Mouse (Mus musculus) ES-Bruce4 (cell line): ENCODE data around the gene Sapcd1. TPM values are rescaled to one million over a fixed set of nuclear protein-coding genes. Genes with fewer than 3 reads are reported as not detected.

Experiments
- H3K27ac ChIP-seq: 2 replicates; pipeline ENCODE4 v1.5.1; 2012; ENCODE audit warnings: low read length, inconsistent platforms; ENCODE audit not compliant: insufficient read depth
- H3K27me3 ChIP-seq: 2 replicates; pipeline ENCODE4 v1.6.1; 2012; ENCODE audit warnings: mild to moderate bottlenecking, low read length, inconsistent platforms; ENCODE audit not compliant: control insufficient read depth, poor library complexity, insufficient read depth, severe bottlenecking
- H3K36me3 ChIP-seq: 2 replicates; pipeline ENCODE4 v1.6.1; 2012; ENCODE audit warnings: inconsistent platforms, mild to moderate bottlenecking, low read length, moderate library complexity; ENCODE audit not compliant: control insufficient read depth, poor library complexity, insufficient read depth, severe bottlenecking
- H3K4me1 ChIP-seq: one replicate; pipeline ENCODE4 v1.8.1; 2011; ENCODE audit warnings: low read length; ENCODE audit not compliant: control insufficient read depth, insufficient read depth
- H3K4me3 ChIP-seq: 2 replicates; pipeline ENCODE4 v1.5.1; 2011; ENCODE audit warnings: low read depth, mild to moderate bottlenecking, low read length
- H3K9ac ChIP-seq: 2 replicates; pipeline ENCODE4 v1.6.1; 2012; ENCODE audit warnings: low read depth, mild to moderate bottlenecking, inconsistent platforms; ENCODE audit not compliant: poor library complexity, severe bottlenecking
- H3K9me3 ChIP-seq: replicated peaks from 2 replicates; pipeline ENCODE4 v1.6.1; 2012; ENCODE audit warnings: mild to moderate bottlenecking, low read length, inconsistent platforms; ENCODE audit not compliant: control insufficient read depth, poor library complexity, insufficient read depth, severe bottlenecking
- CTCF ChIP-seq: IDR thresholded peaks from one replicate; pipeline ENCODE4 v1.8.1; 2011; ENCODE audit warnings: low read depth, low read length
- EP300 ChIP-seq: IDR thresholded peaks from 2 replicates; pipeline ENCODE4 v1.6.1; 2011; ENCODE audit warnings: low read depth, low read length; ENCODE audit not compliant: insufficient read depth
- POLR2A ChIP-seq: IDR thresholded peaks from one replicate; pipeline ENCODE4 v1.8.1; 2011; ENCODE audit warnings: low read length; ENCODE audit not compliant: insufficient read depth
- polyA plus RNA-seq: library from polyadenylated mRNA; stranded (reverse); fragments of >200 nt; gene quantifications from 2 replicates; pipeline ENCODE4 v1.2.4, GENCODE M21; 2011; ENCODE audit warnings: low read depth; ENCODE audit not compliant: missing spikeins, insufficient read depth, insufficient read length

Sapcd1 gene
- polyA plus RNA-seq, 1 experiment = 1.7 TPM

DNA sequence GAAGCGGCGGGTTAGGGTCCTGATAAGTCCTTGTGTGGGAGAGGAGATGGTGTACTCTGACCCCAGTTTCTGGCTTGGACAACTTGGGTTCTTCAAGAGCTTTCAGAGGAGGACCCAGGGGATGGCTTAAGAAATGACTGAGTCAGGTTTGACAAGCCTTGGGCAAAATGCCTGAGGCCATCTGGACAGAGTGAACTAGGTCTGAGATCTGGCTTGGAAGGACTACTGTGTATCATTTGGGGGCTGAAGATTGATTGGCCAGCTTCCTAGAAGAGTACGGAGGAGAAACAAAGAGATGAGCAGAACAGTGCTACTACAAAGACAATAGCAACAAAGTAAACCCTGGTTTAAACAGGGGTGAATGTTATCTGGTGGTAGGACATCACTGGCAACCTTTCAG is 35.6 kb upstream of the Sapcd1 start:
- Histone ChIP-seq H3K4me3 (no peak overlapping the region), H3K27me3 (no peaks in the 10 kb centered on the region), H3K4me1 (peaks cover 6% of the 10 kb centered on the region), H3K36me3 (0 out of 2 replicates have a peak, but pooled peaks cover under 1% of the 10 kb centered on the region), H3K9ac (no peak overlapping the region), H3K27ac (no peak overlapping the region), H3K9me3 (no peaks in the 10 kb centered on the region)
- TF ChIP-seq POLR2A = no peak
- no peak for TF ChIP-seq EP300
- no peak for TF ChIP-seq CTCF

DNA sequence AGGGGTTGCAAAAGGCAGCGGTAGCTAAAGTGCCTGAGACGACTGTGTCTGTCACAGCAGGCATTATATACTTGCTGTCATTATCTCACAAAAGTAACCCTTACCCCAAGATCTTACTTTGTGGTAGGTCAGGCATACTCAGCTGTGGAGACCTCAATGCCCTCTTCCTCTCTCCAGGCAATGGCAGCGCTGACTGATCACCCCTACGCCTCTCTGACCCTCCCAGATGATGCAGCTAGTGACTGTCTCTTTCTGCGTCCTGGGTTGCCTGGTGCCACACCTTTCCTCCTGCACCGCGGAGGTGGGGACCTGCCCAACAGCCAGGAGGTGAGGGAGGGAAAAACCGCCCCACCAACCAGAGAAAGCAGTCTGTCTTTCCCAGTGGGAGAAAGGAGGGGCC is 33.5 kb upstream of the Sapcd1 start:
- H3K9me3 ChIP-seq = no peaks in the 10 kb centered on the region
- H3K27ac ChIP-seq = peak overlapping the region; percentile 5; the same call in 1 of the 2 replicates
- TF ChIP-seq POLR2A (no peak), EP300 (no peak), CTCF (no peak)
- H3K27me3 ChIP-seq = no peaks in the 10 kb centered on the region
- no peak overlapping the region for H3K4me3 ChIP-seq
- peaks cover 4% of the 10 kb centered on the region for H3K36me3 ChIP-seq
- no peak overlapping the region for H3K9ac ChIP-seq
- peaks cover 6% of the 10 kb centered on the region for H3K4me1 ChIP-seq

DNA sequence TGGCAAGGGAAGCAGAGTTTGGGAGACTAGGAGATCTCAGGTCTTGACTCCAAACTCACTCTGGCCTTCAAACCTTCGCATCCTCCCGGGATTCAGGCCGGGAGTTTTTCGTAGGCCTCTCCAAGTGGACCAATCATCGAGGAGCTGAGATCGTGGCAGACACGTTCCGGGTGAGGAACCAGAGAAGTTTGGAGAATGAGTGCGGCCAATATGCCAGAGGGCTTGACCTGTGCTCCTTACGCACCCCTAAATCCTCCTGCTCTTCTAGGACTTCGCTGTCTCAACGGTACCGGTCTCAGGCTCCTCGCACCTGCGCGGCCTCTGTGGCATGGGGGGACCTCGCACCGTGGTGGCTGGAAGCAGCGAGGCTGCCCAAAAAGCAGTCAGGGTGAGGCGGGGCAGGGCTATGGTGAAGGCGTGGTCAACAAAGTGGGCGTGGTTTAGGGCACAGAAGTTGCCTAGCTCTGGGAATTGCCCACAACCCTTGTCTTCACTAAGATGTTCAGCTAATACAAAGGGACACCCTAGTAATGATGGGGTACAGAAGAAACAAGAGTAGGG is 33.0 kb upstream of the Sapcd1 start:
- TF ChIP-seq POLR2A (no peak), CTCF (no peak), EP300 (no peak)
- Histone ChIP-seq H3K27me3 (no peaks in the 10 kb centered on the region), H3K4me3 (peak overlapping the region; percentile 87), H3K36me3 (peaks cover 8% of the 10 kb centered on the region), H3K9ac (no peak overlapping the region), H3K9me3 (no peaks in the 10 kb centered on the region), H3K27ac (no peak overlapping the region), H3K4me1 (peaks cover 6% of the 10 kb centered on the region)

DNA sequence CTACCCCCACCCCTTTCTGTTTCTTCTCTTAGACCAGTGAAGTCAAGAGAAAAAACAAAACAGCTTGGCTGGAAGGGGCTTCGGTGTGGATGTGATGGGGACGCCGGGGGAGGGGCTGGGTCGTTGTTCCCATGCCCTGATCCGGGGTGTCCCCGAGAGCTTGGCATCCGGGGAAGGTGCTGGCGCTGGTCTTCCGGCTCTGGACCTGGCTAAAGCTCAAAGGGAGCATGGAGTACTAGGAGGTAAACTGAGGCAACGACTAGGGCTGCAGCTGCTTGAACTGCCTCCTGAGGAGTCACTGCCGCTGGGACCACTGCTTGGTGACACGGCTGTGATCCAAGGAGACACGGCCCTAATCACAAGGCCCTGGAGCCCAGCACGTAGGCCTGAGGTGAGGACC is 32.3 kb upstream of the Sapcd1 start:
- no peaks in the 10 kb centered on the region for H3K27me3 ChIP-seq
- peak overlapping the region; percentile 64 for H3K9ac ChIP-seq
- peaks cover 9% of the 10 kb centered on the region for H3K36me3 ChIP-seq
- H3K4me3 ChIP-seq = peak overlapping the region; percentile 87
- H3K9me3 ChIP-seq = no peaks in the 10 kb centered on the region
- H3K27ac ChIP-seq = no peak overlapping the region
- no peak for TF ChIP-seq CTCF
- TF ChIP-seq POLR2A = no peak
- TF ChIP-seq EP300 = no peak
- peaks cover 6% of the 10 kb centered on the region for H3K4me1 ChIP-seq

DNA sequence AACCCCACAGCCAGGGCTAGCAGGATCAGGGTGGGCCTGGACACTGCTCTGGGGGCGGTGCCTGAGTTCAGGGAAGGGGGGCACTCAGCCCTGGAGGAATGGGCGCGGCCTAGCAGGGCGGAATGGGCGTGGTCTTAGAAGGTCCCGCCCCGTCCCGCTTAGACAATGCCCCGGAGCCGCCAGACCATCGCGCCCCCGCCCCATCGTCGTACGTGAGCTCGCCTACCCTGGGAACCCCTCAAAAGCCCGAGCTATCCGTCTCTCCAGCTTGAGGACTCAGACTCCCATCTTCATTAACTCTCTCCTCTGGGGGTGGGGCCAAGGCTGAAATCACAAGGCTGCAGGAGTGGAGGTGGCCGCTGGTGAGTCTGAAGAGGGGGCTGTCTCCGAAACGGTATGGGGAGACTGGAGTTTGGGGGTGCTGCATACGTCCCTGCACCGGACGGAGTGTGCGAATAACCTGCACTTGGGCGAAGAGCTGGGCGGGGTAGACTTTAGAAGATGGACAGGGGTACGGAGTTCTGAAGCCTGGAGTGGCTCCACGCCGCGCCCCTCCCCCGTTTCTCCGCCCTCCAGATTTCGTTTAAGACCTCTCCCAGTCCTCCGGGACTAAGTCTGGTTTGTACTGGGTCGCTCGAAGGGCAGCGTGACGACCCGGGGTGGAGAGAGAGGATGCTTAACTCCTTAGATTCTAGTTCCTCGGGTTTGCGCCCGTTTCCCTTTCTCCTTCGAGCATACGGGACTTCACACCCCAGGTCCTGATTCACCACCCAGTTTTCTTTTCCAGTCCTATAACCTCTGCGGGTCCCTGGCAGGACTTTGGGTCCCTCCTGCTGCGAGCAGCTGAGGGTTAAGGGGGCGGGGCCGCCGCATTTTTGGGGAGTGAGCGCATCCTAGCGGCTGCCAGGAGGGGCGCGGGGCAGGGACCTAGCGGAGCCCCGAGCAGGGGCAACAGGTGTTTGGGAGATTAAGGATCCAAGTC is 31.4 kb upstream of the Sapcd1 start, which contains the start of gene Ddah2:
TSS of gene Ddah2 (plus strand) at position 125 of the 982 bp plus-strand sequence.
- no peaks in the 10 kb centered on the region for H3K9me3 ChIP-seq
- no peaks in the 10 kb centered on the region for H3K27me3 ChIP-seq
- peak within 1 kb of the TSS; percentile 87 for H3K4me3 ChIP-seq
- peak within 1 kb of the TSS; percentile 64 for H3K9ac ChIP-seq
- H3K27ac ChIP-seq = peak within 1 kb of the TSS; percentile 40
- H3K4me1 ChIP-seq = peaks cover 6% of the 10 kb centered on the region
- peaks cover 15% of the 10 kb centered on the region for H3K36me3 ChIP-seq
- TF ChIP-seq CTCF (peak; percentile 48), EP300 (0 out of 2 replicates have a peak, but pooled peaks have one; percentile 50), POLR2A (no peak)

DNA sequence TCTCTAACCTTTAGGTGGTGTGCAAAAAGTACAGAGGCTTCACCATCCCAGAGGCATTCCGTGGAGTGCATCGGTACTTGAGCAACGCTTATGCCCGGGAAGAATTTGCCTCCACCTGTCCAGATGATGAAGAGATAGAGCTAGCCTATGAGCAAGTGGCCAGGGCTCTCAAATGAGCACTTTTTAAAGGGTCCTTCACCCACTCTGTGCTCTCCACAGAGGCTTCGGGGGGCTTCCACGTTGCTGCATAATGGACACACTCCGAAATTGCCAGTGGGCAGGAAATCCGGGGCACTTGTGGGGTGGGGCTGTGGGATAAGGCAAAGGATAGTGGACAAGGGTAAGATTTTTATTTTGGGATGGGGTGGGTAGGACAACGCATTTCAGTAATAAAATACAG is 30.5 kb upstream of the Sapcd1 start:
- H3K27ac ChIP-seq = 0 out of 2 replicates have a peak overlapping the region, but pooled peaks have one; percentile 6
- H3K9ac ChIP-seq = no peak overlapping the region
- H3K36me3 ChIP-seq = peaks cover 21% of the 10 kb centered on the region
- H3K27me3 ChIP-seq = no peaks in the 10 kb centered on the region
- TF ChIP-seq CTCF = no peak
- TF ChIP-seq POLR2A = no peak
- TF ChIP-seq EP300 = no peak
- H3K9me3 ChIP-seq = no peaks in the 10 kb centered on the region
- H3K4me1 ChIP-seq = peaks cover 6% of the 10 kb centered on the region
- H3K4me3 ChIP-seq = no peak overlapping the region
